Mouse (Mus musculus) intestine, embryonic 15.5 days (tissue): ENCODE results near the gene Med28. TPM values are rescaled to one million over a fixed set of nuclear protein-coding genes. Genes with fewer than 3 reads are reported as not detected.

Experiments used
- ATAC-seq: fragments of 200-750 bp; cut with Nextera tagmentation; 2 replicates; pipeline ENCODE4 v1.8.0; 2017; ENCODE audit warnings: moderate TSS enrichment, moderate library complexity
- H3K27ac ChIP-seq: fragments of 300-500 bp; sonication (generic); 2 replicates; pipeline ENCODE4 v1.5.1; 2015; ENCODE audit warnings: mild to moderate bottlenecking, inconsistent platforms
- H3K27me3 ChIP-seq: fragments of 300-500 bp; sonication (generic); replicated peaks from 2 replicates; pipeline ENCODE4 v1.6.1; 2015; ENCODE audit warnings: inconsistent platforms
- H3K36me3 ChIP-seq: fragments of 300-500 bp; sonication (generic); 2 replicates; pipeline ENCODE4 v1.6.1; 2015; ENCODE audit warnings: inconsistent platforms
- H3K4me1 ChIP-seq: fragments of 300-500 bp; sonication (generic); replicated peaks from 2 replicates; pipeline ENCODE4 v1.6.1; 2015; ENCODE audit warnings: inconsistent platforms
- H3K4me2 ChIP-seq: fragments of 300-500 bp; sonication (generic); replicated peaks from 2 replicates; pipeline ENCODE4 v1.6.1; 2015; ENCODE audit warnings: mild to moderate bottlenecking, inconsistent platforms
- H3K4me3 ChIP-seq: fragments of 300-500 bp; sonication (generic); replicated peaks from 2 replicates; pipeline ENCODE4 v1.5.1; 2015; ENCODE audit warnings: inconsistent platforms
- H3K9ac ChIP-seq: fragments of 300-500 bp; sonication (generic); 2 replicates; pipeline ENCODE4 v1.6.1; 2015; ENCODE audit warnings: inconsistent platforms
- H3K9me3 ChIP-seq: fragments of 300-500 bp; sonication (generic); 2 replicates; pipeline ENCODE4 v1.6.1; 2016; ENCODE audit warnings: inconsistent platforms
- WGBS: fragments of 180-500 bp; shearing (Covaris S2); methylation state at CpG from one replicate; pipeline ENCODE4 v1.1.7; 2015; 5-methylcytosine and 5-hydroxymethylcytosine counted together
- polyA plus RNA-seq: library from polyadenylated mRNA; unstranded; fragments of >200 nt; fragmentation: Nextera tagmentation; extraction: Ambion mirVana; gene quantifications from 2 replicates; pipeline ENCODE4 v1.2.1, GENCODE M21; 2015

Med28 gene
- polyA plus RNA-seq, 1 experiment from 2014 or later, result 249 TPM

- no peak for ATAC-seq
- H3K4me3 ChIP-seq, result no peak overlapping the region
- H3K4me2 ChIP-seq, result no peak overlapping the region
- no peaks in the 10 kb centered on the region for H3K4me1 ChIP-seq
- no peaks in the 10 kb centered on the region for H3K9me3 ChIP-seq
- no peaks in the 10 kb centered on the region for H3K27me3 ChIP-seq
- no peaks in the 10 kb centered on the region for H3K36me3 ChIP-seq
- WGBS, result 89% methylated on average over 1 of the region's 1 CpGs
- H3K27ac ChIP-seq, result no peak overlapping the region
- H3K9ac ChIP-seq, result no peak overlapping the region
Observed at GRCm38 (mm10) chr5:45565829-45566228, 45.8 kb downstream of the Med28 start.

- Histone ChIP-seq H3K27ac (no peak overlapping the region), H3K4me1 (no peaks in the 10 kb centered on the region), H3K9ac (no peak overlapping the region), H3K36me3 (no peaks in the 10 kb centered on the region), H3K4me3 (no peak overlapping the region), H3K4me2 (no peak overlapping the region), H3K27me3 (no peaks in the 10 kb centered on the region), H3K9me3 (no peaks in the 10 kb centered on the region)
- WGBS, result 46% methylated on average over 5 of the region's 5 CpGs
- ATAC-seq, result no peak
Observed at GRCm38 (mm10) chr5:45572816-45573215, 52.8 kb downstream of the Med28 start.

GRCm38 (mm10) chr5:45576716-45577115, 56.7 kb downstream of the Med28 start:
- no peak for ATAC-seq
- no peak overlapping the region for H3K4me2 ChIP-seq
- H3K4me3 ChIP-seq, result no peak overlapping the region
- no peak overlapping the region for H3K9ac ChIP-seq
- H3K27me3 ChIP-seq, result no peaks in the 10 kb centered on the region
- WGBS, result 53% methylated on average over 3 of the region's 3 CpGs
- no peaks in the 10 kb centered on the region for H3K4me1 ChIP-seq
- H3K27ac ChIP-seq, result no peak overlapping the region
- no peaks in the 10 kb centered on the region for H3K9me3 ChIP-seq
- H3K36me3 ChIP-seq, result no peaks in the 10 kb centered on the region

DNA sequence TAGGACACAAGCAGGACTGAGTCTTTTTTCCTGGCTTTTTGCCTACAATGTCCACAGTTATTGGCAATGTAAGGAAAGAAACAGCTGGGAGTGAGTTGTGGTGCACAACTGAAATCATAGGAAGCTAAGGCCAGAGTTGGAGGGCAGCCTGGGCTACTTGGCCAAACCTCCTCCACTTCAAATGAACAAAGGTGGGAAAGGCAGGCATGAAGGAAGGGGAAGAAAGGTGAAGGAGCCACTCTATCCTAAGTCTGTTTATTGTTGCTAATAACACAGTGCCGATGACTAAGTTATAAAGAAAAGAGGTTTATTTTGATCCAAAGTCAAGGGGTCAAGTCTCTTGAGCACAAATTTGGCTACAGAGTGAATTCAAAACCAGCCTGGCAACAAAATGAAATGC, 57.3 kb downstream of the Med28 start:
- no peak for ATAC-seq
- Histone ChIP-seq H3K9ac (no peak overlapping the region), H3K27ac (no peak overlapping the region), H3K4me3 (no peak overlapping the region), H3K4me1 (no peaks in the 10 kb centered on the region), H3K9me3 (no peaks in the 10 kb centered on the region), H3K27me3 (no peaks in the 10 kb centered on the region), H3K36me3 (no peaks in the 10 kb centered on the region), H3K4me2 (no peak overlapping the region)
- WGBS, result 59% methylated on average over 1 of the region's 1 CpGs

Other genes starting within 250 kb of the Med28 start
- 259 and 272 TPM in 2 replicates for gene Qdpr, start 70.0 kb upstream of the Med28 start, polyA plus RNA-seq
- gene Clrn2, start 66.5 kb upstream of the Med28 start, polyA plus RNA-seq, result not detected in 2 replicates
- 118 and 119 TPM in 2 replicates for gene Lap3, start 26.9 kb upstream of the Med28 start, polyA plus RNA-seq
- 2.9 and 3.3 TPM in 2 replicates for gene Fam184b, start 119.4 kb downstream of the Med28 start, polyA plus RNA-seq
- gene Ncapg, start 149.7 kb downstream of the Med28 start, polyA plus RNA-seq, result 43.1 and 49.9 TPM in 2 replicates